Comparison of ENCODE assay signal across 11 mouse cellular contexts in genomic region chr7:80441986-80442904, GRCm38 (mm10). TPM values are rescaled to one million over a fixed set of nuclear protein-coding genes. Genes with fewer than 3 reads are reported as not detected.
DNase-seq lines count a peak whose midpoint lies in the region; ATAC-seq and TF ChIP-seq lines count a peak whose summit lies in the region.
"Had no signal": no experiment of that assay in that cellular context is flagged by ENCODE, and none has a peak within 500 bp of the region (broad histone marks: within the 10 kb centered on the region; RNA-seq: fewer than 3 reads in every experiment).

No protein-coding gene starts in this region.

- no peak for TF ChIP-seq POLR2A in limb, embryonic 14.5 days (IDR thresholded peaks at IDR 0.05; ENCODE audit: borderline replicate concordance, extremely low read depth, insufficient read depth, insufficient read length)

- peak overlapping the region; percentile 49; the same call in 1 of the 2 replicates for H3K27ac ChIP-seq in gastrocnemius, adult 2 months
- H3K27ac ChIP-seq in limb, embryonic 14.5 days (replicated peaks; ENCODE audit: low read depth, low read length) = no peak overlapping the region
- H3K27ac ChIP-seq in intestine, postnatal 0 days (ENCODE audit: low read depth, low read length) = no peak overlapping the region
- no peak overlapping the region for H3K27ac ChIP-seq in intestine, embryonic 15.5 days
- H3K27ac ChIP-seq: liver, embryonic 15.5 days had no signal

- H3K4me2 ChIP-seq in limb, embryonic 14.5 days (replicated peaks; ENCODE audit: low read depth, low read length, severe bottlenecking) = no peak overlapping the region
- H3K4me2 ChIP-seq in intestine, postnatal 0 days (replicated peaks; ENCODE audit: low read depth) = no peak overlapping the region
- H3K4me2 ChIP-seq in intestine, embryonic 15.5 days (replicated peaks) = no peak overlapping the region
- H3K4me2 ChIP-seq: liver, embryonic 15.5 days had no signal

- ATAC-seq in limb, embryonic 14.5 days (ENCODE audit: low FRiP score, low read depth) = peak; percentile 42; the same call in 1 of the 2 replicates
- no peak for ATAC-seq in intestine, postnatal 0 days
- no peak for ATAC-seq in intestine, embryonic 15.5 days

- H3K9ac ChIP-seq in limb, embryonic 14.5 days (ENCODE audit: low read depth, low read length, severe bottlenecking) = no peak overlapping the region
- H3K9ac ChIP-seq in intestine, postnatal 0 days (ENCODE audit: low read depth, low read length) = no peak overlapping the region
- H3K9ac ChIP-seq in intestine, embryonic 15.5 days = no peak overlapping the region
- H3K9ac ChIP-seq: liver, embryonic 15.5 days had no signal

- no peak for DNase-seq in gastrocnemius, adult 2 months
- DNase-seq in gastrocnemius, adult 8-10 months (ENCODE audit: low spot score in 2 of 2) = no peak
- DNase-seq in lung, postnatal 36 days = peak; percentile 45
- DNase-seq in lung, postnatal 25 days (ENCODE audit: low spot score) = no peak
- DNase-seq in embryo, embryonic 9.5 days (ENCODE audit: extremely low spot score) = peak; percentile 25
- DNase-seq in limb, embryonic 14.5 days (ENCODE audit: low spot score) = no peak
- DNase-seq: adrenal gland, postnatal 25 days; thymus, postnatal 14 days had no signal

- no peak overlapping the region for H3K4me3 ChIP-seq in gastrocnemius, adult 2 months
- no peak overlapping the region for H3K4me3 ChIP-seq in limb, embryonic 14.5 days (replicated peaks; ENCODE audit: low read length)
- no peak overlapping the region for H3K4me3 ChIP-seq in intestine, postnatal 0 days (ENCODE audit: low read depth, low read length)
- H3K4me3 ChIP-seq in intestine, embryonic 15.5 days (replicated peaks) = no peak overlapping the region
- H3K4me3 ChIP-seq: liver, embryonic 15.5 days had no signal

- WGBS in limb, embryonic 14.5 days = 30% methylated on average over 11 of the region's 11 CpGs
- 77% methylated on average over 11 of the region's 11 CpGs for WGBS in intestine, postnatal 0 days
- 65% methylated on average over 11 of the region's 11 CpGs for WGBS in intestine, embryonic 15.5 days

- peaks cover 33% of the 10 kb centered on the region for H3K4me1 ChIP-seq in limb, embryonic 14.5 days (ENCODE audit: control insufficient read depth, insufficient read depth, low read length)
- no peaks in the 10 kb centered on the region for H3K4me1 ChIP-seq in intestine, postnatal 0 days (replicated peaks; ENCODE audit: control insufficient read depth, insufficient read depth, low read length)
- peaks cover 26% of the 10 kb centered on the region for H3K4me1 ChIP-seq in intestine, embryonic 15.5 days (replicated peaks)

- H3K9me3 ChIP-seq in limb, embryonic 14.5 days (ENCODE audit: control insufficient read depth, low read length) = no peaks in the 10 kb centered on the region
- no peaks in the 10 kb centered on the region for H3K9me3 ChIP-seq in intestine, postnatal 0 days (ENCODE audit: control insufficient read depth)
- H3K9me3 ChIP-seq in intestine, embryonic 15.5 days = no peaks in the 10 kb centered on the region
- H3K9me3 ChIP-seq: liver, embryonic 15.5 days had no signal

- no peaks in the 10 kb centered on the region for H3K27me3 ChIP-seq in limb, embryonic 14.5 days (ENCODE audit: control insufficient read depth, insufficient read depth, low read length)
- no peaks in the 10 kb centered on the region for H3K27me3 ChIP-seq in intestine, postnatal 0 days (replicated peaks; ENCODE audit: control insufficient read depth, insufficient read depth, low read length)
- H3K27me3 ChIP-seq in intestine, embryonic 15.5 days (replicated peaks) = no peaks in the 10 kb centered on the region
- H3K27me3 ChIP-seq: liver, embryonic 15.5 days had no signal

- intact Hi-C loops in gastrocnemius, adult 2 months (cut with DNase I) = no loop called here

- no peak for TF ChIP-seq CTCF in gastrocnemius, adult 2 months (IDR thresholded peaks at IDR 0.05)
- no peak for TF ChIP-seq CTCF in intestine, postnatal 0 days (IDR thresholded peaks at IDR 0.05; ENCODE audit: low read depth)

- no peaks in the 10 kb centered on the region for H3K36me3 ChIP-seq in limb, embryonic 14.5 days (ENCODE audit: control insufficient read depth, insufficient read depth, low read length)
- no peaks in the 10 kb centered on the region for H3K36me3 ChIP-seq in intestine, postnatal 0 days (ENCODE audit: control insufficient read depth, insufficient read depth)
- no peaks in the 10 kb centered on the region for H3K36me3 ChIP-seq in intestine, embryonic 15.5 days
- H3K36me3 ChIP-seq: liver, embryonic 15.5 days had no signal

RNA-seq across cellular contexts. Expression of gene Furin, which starts 37.0 kb away (rescaled TPM):
- 10 to 100 TPM; 48.5 to 49.0 TPM for total RNA-seq in gastrocnemius, adult 2 months (2021)
- total RNA-seq in gastrocnemius, adult 8-10 months (2022) = 10 to 100 TPM; 50.3 to 60.1 (median 56.7) TPM
- polyA plus RNA-seq in limb, embryonic 14.5 days (2012; rRNA removed) = 40.5 and 58.3 TPM in 2 replicates
- 17.0 and 19.8 TPM in 2 replicates for polyA plus RNA-seq in limb, embryonic 14.5 days (2014; fragmentation: Nextera tagmentation; extraction: Ambion mirVana)
- polyA plus RNA-seq in intestine, postnatal 0 days (2015; fragmentation: Nextera tagmentation; extraction: Ambion mirVana) = 25.5 and 26.4 TPM in 2 replicates
- polyA plus RNA-seq in intestine, embryonic 15.5 days (2015; fragmentation: Nextera tagmentation; extraction: Ambion mirVana) = 9.3 and 10.7 TPM in 2 replicates

RNA-seq across cellular contexts. Expression of gene Fes, which starts 54.5 kb away (rescaled TPM):
- total RNA-seq in gastrocnemius, adult 2 months (2021) = 1 to 10 TPM; 2.6 to 3.9 TPM
- total RNA-seq in gastrocnemius, adult 8-10 months (2022) = 1 to 10 TPM; 1.7 to 2.7 (median 2.4) TPM
- polyA plus RNA-seq in limb, embryonic 14.5 days (2012; rRNA removed) = 23.5 and 26.0 TPM in 2 replicates
- 12.6 and 14.5 TPM in 2 replicates for polyA plus RNA-seq in limb, embryonic 14.5 days (2014; fragmentation: Nextera tagmentation; extraction: Ambion mirVana)
- 6.2 and 6.7 TPM in 2 replicates for polyA plus RNA-seq in intestine, postnatal 0 days (2015; fragmentation: Nextera tagmentation; extraction: Ambion mirVana)
- 11.2 and 11.5 TPM in 2 replicates for polyA plus RNA-seq in intestine, embryonic 15.5 days (2015; fragmentation: Nextera tagmentation; extraction: Ambion mirVana)

Comparison
In these comparisons a context has a peak if more than half of its experiments do, and no peak if none do; other contexts are left out.
1. DNase-seq: peak in lung, postnatal 36 days (single experiment) and embryo, embryonic 9.5 days (single experiment); none in gastrocnemius, adult 2 months (single experiment), gastrocnemius, adult 8-10 months (0 of 2), lung, postnatal 25 days (single experiment) and limb, embryonic 14.5 days (single experiment).